Mouse (Mus musculus): ENCODE measurements around the gene Olfr905. TPM values are rescaled to one million over a fixed set of nuclear protein-coding genes. Genes with fewer than 3 reads are reported as not detected.

Olfr905 gene
- under 1 TPM in 1 of 2 experiments, not detected in 1; 0.07 TPM for total RNA-seq (2021)
- long read RNA-seq = 0 reads

DNA sequence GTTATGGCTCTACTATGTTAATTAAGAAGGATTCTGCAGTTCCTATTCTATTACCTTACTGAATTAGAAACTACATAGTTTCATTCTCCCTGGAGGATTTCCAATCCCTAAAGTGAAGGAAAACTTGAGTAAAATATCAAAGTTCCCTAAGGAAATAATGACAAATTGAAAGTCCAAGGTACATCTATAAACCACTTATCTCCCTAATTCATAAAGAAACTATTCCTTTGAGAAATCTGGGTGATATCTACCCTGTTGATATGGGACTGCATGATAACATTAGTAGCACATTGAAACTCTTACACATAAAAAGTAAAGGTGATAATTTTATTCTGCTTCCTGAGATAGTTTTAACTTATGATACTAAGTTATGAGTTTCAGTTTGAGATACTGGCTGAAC, at the start of gene Olfr905:
Gene Olfr905, plus strand, starts transcription at position 301 of the 400 bp plus-strand sequence.
- no peak for DNase-seq (ENCODE audit: low spot score in 2 of 2)

DNA sequence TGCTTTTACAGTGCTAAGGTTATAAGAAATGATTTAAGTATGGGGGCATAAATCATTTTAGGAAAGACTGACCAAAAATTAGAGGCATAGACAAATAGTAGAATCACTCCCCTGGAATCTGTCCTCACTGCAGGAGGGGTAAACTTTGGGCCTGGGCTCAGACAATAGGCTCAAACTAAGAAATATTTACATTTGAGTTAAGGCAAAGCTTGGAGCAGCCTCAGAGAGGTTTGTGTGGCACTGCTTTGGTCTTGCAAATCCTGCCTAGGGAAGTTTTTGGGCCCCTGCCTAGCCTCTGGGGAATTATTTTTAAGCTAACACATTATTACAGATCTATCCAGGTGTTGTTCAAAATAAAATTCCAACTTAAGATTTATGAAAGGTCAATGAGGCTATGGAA, 47.1 kb upstream of the Olfr905 start:
- DNase-seq (ENCODE audit: low spot score in 2 of 2) = no peak

DNA sequence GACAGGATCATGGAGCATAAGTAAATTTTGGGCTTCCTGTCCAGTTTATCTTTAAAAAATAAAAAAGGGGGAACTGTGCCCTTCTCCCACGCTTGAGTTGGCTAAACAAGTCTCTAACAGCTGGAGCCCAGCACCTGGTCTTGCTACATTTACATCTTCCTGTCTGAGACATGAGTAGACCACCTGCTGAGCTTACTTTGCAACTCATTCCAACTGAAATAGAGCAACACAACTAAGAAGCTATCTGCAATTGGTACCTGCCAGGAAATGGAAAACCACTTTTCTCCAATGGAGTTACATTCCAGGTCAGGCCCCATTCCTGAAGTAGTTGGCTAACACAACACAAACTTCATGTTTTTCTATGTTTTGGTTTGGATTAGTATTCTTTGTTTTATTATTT, 43.9 kb upstream of the Olfr905 start:
- no peak for DNase-seq (ENCODE audit: low spot score in 2 of 2)

DNA sequence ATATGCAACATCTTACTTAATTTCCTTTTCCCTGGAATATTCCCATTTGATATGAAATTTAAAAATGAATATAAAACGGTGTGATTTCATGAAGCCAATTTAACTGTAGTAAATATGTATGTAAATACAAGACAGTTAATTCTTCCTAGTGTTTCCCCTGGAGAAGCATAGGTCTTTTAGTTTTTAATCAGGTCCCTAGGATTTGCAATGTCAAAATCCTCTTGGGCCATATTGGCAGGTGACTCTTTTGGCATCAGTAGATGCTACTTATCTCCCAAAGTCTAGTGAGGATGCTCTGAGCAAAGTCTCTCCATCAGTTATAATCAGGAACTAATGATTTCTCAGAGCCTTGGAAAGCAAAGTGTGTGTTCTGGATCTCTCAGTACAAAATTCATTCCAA, 41.8 kb upstream of the Olfr905 start, which contains the start of gene Olfr901:
Gene Olfr901, plus strand, starts transcription at position 301 of the 400 bp plus-strand sequence.
- no peak for DNase-seq (ENCODE audit: low spot score in 2 of 2)

DNA sequence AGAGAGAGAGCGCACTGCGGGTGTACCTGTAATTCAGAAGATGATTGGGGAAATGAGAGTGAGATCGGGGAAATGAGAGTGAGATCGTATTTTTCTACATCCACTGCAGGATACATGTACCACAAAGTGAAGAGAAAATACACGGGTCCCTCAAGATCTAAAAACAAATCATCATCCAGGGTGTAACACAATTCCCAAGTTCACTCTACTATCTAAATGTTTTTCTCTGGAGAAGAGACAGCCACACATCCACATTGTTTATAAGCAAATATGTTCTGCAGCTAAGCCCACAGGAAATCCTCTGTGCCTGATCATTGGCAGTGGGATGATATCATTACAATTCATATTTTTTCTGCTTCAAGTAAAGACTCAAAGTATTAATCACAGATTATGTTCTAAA, 23.6 kb upstream of the Olfr905 start, which contains the start of gene Olfr902:
Gene Olfr902, plus strand, starts transcription at position 301 of the 400 bp plus-strand sequence.
- no peak for DNase-seq (ENCODE audit: low spot score in 2 of 2)

DNA sequence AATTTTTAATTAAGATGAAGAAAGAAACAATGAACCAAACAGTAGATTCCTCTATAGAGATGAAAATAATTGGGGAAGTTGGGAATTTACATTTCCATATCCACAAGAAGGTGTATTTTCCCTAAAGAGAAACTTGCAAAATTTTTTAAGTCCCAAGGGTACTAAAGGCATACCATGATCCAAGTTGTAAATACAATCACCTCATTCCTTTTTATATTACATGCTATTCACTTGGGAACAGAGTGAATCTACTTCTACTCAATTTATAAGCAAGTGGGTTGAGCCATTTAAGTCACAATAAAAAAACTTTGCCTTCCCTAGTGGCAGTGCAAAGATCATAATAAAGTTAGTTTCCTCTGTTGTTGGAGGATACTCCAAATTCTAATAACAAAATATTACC, 8.1 kb upstream of the Olfr905 start, which contains the start of gene Olfr904:
Gene Olfr904, plus strand, starts transcription at position 301 of the 400 bp plus-strand sequence.
- DNase-seq (ENCODE audit: low spot score in 2 of 2) = no peak

DNA sequence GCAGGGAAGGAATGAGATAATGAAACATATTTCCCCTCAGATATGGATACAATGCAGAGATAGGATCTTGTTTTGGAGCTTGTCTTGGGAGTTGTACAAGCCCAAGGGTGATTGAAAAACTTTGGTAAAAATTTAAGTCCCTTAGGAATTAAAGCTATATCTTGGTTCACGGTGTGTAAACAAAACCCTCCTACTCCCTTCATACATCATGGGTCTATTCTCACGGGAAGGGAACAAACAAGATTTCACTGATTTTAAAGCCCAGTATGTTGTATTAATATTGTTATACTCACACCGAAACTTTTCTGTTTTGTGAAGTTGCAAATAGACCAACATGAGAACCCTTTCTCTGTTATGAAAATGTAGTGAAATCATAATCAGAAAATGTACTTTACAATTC, 15.9 kb downstream of the Olfr905 start, which contains the start of gene Olfr906:
Gene Olfr906, plus strand, starts transcription at position 301 of the 400 bp plus-strand sequence.
- DNase-seq (ENCODE audit: low spot score in 2 of 2) = no peak

DNA sequence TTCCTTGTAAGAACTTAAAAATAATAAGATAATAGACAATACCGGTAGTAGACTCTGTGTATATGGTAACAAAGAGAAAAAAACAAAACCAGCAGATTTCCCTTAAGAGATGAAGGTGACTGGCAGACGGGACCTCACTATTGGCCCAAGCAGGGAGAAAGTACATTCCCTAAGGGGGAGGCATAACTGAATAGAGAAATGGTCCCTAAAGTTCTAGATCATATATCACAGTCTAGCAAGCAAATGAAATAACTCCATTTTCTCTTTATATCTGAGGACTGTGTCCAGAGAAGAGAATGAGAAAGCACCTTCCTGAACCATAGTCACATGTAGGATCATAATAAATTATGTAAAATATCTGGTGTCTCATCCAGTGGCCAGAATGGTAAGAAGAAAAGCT, 24.6 kb downstream of the Olfr905 start, which contains the start of gene Olfr907:
Gene Olfr907, plus strand, starts transcription at position 301 of the 400 bp plus-strand sequence.
- DNase-seq (ENCODE audit: low spot score in 2 of 2) = no peak

DNA sequence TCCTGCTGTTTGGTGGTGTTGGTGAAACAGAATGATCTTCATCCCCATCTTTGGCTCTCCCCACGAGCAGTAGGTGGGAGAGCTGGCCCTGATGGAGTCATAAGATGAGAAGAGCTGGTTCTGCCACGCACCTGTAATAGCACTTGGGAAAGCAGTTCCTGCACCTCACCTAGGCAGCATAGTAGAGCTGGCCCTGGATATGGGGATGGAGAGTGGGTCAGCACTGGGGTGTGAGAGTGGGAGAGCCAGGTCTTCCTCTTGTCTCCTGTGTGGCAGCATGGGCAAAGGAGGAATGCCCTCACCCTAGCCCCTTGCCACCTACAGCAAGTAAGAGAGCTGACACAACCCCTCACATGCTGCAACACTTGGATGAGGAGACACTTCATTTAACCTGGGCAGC, 41.4 kb downstream of the Olfr905 start:
- DNase-seq (ENCODE audit: low spot score in 2 of 2) = no peak

DNA sequence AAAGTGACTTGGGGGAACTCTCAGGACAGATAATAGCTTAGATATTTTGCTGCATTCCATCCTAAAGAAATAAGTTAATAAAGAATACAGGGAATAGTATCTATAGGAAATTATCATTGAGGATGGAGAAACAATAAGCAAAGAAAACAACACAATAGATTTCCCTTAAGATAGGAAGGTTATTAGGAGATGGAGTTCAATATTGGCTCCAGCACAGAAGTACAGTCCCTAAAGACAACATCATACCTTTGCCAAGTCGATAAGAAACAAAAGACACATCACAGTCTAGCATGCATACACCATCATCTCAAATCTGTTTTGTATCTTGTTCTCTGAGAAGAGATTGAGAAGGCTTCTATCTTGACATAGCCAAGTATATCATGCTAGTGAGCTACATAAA, 50.4 kb downstream of the Olfr905 start, which contains the start of gene Olfr911-ps1:
Gene Olfr911-ps1, plus strand, starts transcription at position 301 of the 400 bp plus-strand sequence.
- DNase-seq (ENCODE audit: low spot score in 2 of 2) = no peak

Other genes with a start within 250 kb of the Olfr905 start
- gene Olfr143, start 218.3 kb upstream of the Olfr905 start, total RNA-seq (2021) = not detected
- not detected for gene Olfr895, start 203.3 kb upstream of the Olfr905 start, total RNA-seq (2021)
- gene Olfr896-ps1, start 180.0 kb upstream of the Olfr905 start, total RNA-seq (2021) = not detected
- gene Olfr25, start 142.0 kb upstream of the Olfr905 start, total RNA-seq (2021) = not detected
- not detected for gene Olfr898, start 122.7 kb upstream of the Olfr905 start, total RNA-seq (2021)
- gene Olfr250, start 104.2 kb upstream of the Olfr905 start, total RNA-seq (2021) = not detected
- not detected for gene Olfr251, start 94.0 kb upstream of the Olfr905 start, total RNA-seq (2021)
- gene Olfr147, start 69.4 kb upstream of the Olfr905 start, total RNA-seq (2021) = not detected
- gene Olfr901, start 41.7 kb upstream of the Olfr905 start, total RNA-seq (2021) = not detected
- gene Olfr902, start 23.5 kb upstream of the Olfr905 start, total RNA-seq (2021) = not detected
- gene Olfr904, start 8.0 kb upstream of the Olfr905 start, total RNA-seq (2021) = not detected
- not detected for gene Olfr906, start 16.0 kb downstream of the Olfr905 start, total RNA-seq (2021)
- gene Olfr907, start 24.7 kb downstream of the Olfr905 start, total RNA-seq (2021) = not detected
- gene Olfr911-ps1, start 50.5 kb downstream of the Olfr905 start, total RNA-seq (2021) = not detected
- not detected for gene Olfr910, start 66.7 kb downstream of the Olfr905 start, total RNA-seq (2021)
- not detected for gene Olfr912, start 109.1 kb downstream of the Olfr905 start, total RNA-seq (2021)
- not detected for gene Olfr913, start 121.7 kb downstream of the Olfr905 start, total RNA-seq (2021)
- not detected for gene Olfr914, start 134.0 kb downstream of the Olfr905 start, total RNA-seq (2021)
- gene Olfr916, start 188.8 kb downstream of the Olfr905 start, total RNA-seq (2021) = not detected
- not detected for gene Olfr917, start 194.7 kb downstream of the Olfr905 start, total RNA-seq (2021)
- gene Olfr918, start 203.5 kb downstream of the Olfr905 start, total RNA-seq (2021) = not detected
- gene Olfr919, start 232.6 kb downstream of the Olfr905 start, total RNA-seq (2021) = not detected
- gene Vwa5a, start 247.2 kb downstream of the Olfr905 start, total RNA-seq (2021) = 10 to 100 TPM in 1 of 2 experiments, 1 to 10 TPM in 1; 9.3 to 12.0 TPM

Measured in layer of hippocampus, postnatal 10 days (tissue).